Mouse (Mus musculus) MEL (cell line): ENCODE results near the gene Gm49711.

Experiments
- CHD1 ChIP-seq: IDR thresholded peaks from 2 replicates; pipeline ENCODE4 v1.6.1; 2012; ENCODE audit warnings: low read depth, mild to moderate bottlenecking, inconsistent platforms, low read length, improper control_type of control experiment
- CHD2 ChIP-seq: IDR thresholded peaks from 2 replicates; pipeline ENCODE4 v1.6.1; 2011; ENCODE audit warnings: low read length, improper control_type of control experiment
- CTCF ChIP-seq, 3 experiments: IDR thresholded peaks in 2 of 3; conservative IDR thresholded peaks in 1 of 3; 2 replicates each; pipeline ENCODE4 v1.5.1; 2011 to 2012; ENCODE audit warnings: low read length in 3 of 3, low read depth in 2 of 3, mild to moderate bottlenecking in 2 of 3, improper control_type of control experiment in 1 of 3, inconsistent platforms in 1 of 3, mixed read lengths in 1 of 3, moderate library complexity in 1 of 3; ENCODE audit not compliant: control insufficient read depth in 1 of 3, insufficient read depth in 1 of 3, poor library complexity in 1 of 3, severe bottlenecking in 1 of 3
- EP300 ChIP-seq, 2 experiments: IDR thresholded peaks; 2 replicates each; pipeline ENCODE4 v1.6.1; 2011; ENCODE audit warnings: improper control_type of control experiment in 2 of 2, low read length in 2 of 2, low read depth in 1 of 2, mild to moderate bottlenecking in 1 of 2
- GATA1 ChIP-seq: IDR thresholded peaks from 2 replicates; pipeline ENCODE4 v1.6.1; 2011; ENCODE audit warnings: low read depth, low read length, improper control_type of control experiment
- JUND ChIP-seq: IDR thresholded peaks from 2 replicates; pipeline ENCODE4 v1.6.1; 2011; ENCODE audit warnings: low read depth, mild to moderate bottlenecking, improper control_type of control experiment, low read length
- MYC ChIP-seq: IDR thresholded peaks from 2 replicates; pipeline ENCODE4 v1.6.1; 2011; ENCODE audit warnings: low read depth, mild to moderate bottlenecking, low read length, improper control_type of control experiment, moderate library complexity
- NRF1 ChIP-seq: IDR thresholded peaks from 2 replicates; pipeline ENCODE4 v1.6.1; 2014; ENCODE audit warnings: low read depth, mild to moderate bottlenecking, inconsistent platforms, low read length, improper control_type of control experiment, moderate library complexity; ENCODE audit not compliant: poor library complexity, insufficient read depth, severe bottlenecking
- POLR2A ChIP-seq, 2 experiments: IDR thresholded peaks; 2 replicates each; pipeline ENCODE4 v1.6.1; 2011 to 2012; ENCODE audit warnings: low read length in 2 of 2, mild to moderate bottlenecking in 2 of 2, control low read depth in 1 of 2, improper control_type of control experiment in 1 of 2, low read depth in 1 of 2, moderate library complexity in 1 of 2; ENCODE audit not compliant: control insufficient read depth in 1 of 2, insufficient read depth in 1 of 2, poor library complexity in 1 of 2
- RAD21 ChIP-seq: IDR thresholded peaks from 2 replicates; pipeline ENCODE4 v1.6.1; 2011; ENCODE audit warnings: mild to moderate bottlenecking, low read depth, low read length, improper control_type of control experiment
- SIN3A ChIP-seq: IDR thresholded peaks from 2 replicates; pipeline ENCODE4 v1.6.1; 2012; ENCODE audit warnings: low read length, improper control_type of control experiment, inconsistent platforms
- ZNF384 ChIP-seq: IDR thresholded peaks from 2 replicates; pipeline ENCODE4 v1.6.1; 2012; ENCODE audit warnings: low read depth, mild to moderate bottlenecking, inconsistent platforms, low read length, improper control_type of control experiment

DNA sequence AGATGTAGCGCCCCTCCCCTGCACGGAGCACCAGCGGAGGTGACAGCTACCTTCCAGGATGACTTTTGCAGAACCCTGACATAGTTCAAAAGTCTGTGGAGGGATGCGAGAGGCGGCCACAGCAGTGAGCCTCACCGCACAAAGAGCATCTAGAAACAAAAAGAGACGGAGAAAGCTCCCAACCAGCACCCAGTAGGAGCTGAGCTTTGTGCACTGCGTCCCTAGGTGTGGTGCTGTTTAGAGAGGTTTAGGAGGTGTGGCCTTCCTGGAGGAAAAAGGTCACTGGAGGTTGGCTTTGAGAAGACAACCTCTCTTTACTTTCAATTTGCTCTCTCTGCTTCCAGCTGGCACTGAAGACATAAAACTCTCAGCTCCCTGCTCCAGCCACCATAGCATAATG, 121.2 kb downstream of the Gm49711 start:
- TF ChIP-seq CTCF (IDR thresholded peaks at IDR 0.05 in 2 of 3, conservative IDR thresholded peaks at IDR 0.05 in 1 of 3; ENCODE audit: control insufficient read depth in 1 of 3, insufficient read depth in 1 of 3, low read depth in 2 of 3, low read length in 3 of 3, poor library complexity in 1 of 3, severe bottlenecking in 1 of 3) (no peak), SIN3A (no peak), POLR2A (IDR thresholded peaks at IDR 0.05; ENCODE audit: control insufficient read depth in 1 of 2, insufficient read depth in 1 of 2, low read depth in 1 of 2, low read length in 2 of 2, poor library complexity in 1 of 2) (no peak), MYC (no peak), CHD2 (no peak), NRF1 (no peak), EP300 (IDR thresholded peaks at IDR 0.05; ENCODE audit: low read depth in 1 of 2, low read length in 2 of 2) (no peak), JUND (no peak), CHD1 (no peak), GATA1 (no peak), RAD21 (no peak), ZNF384 (no peak)
